Mouse (Mus musculus) hindbrain, postnatal 0 days (tissue): ENCODE results near the gene C1ql2. TPM values are rescaled to one million over a fixed set of nuclear protein-coding genes. Genes with fewer than 3 reads are reported as not detected.
A peak's percentile ranks its signal among the peaks of the same experiment; 100 is the strongest.

Source experiments
- ATAC-seq: fragments of 200-750 bp; cut with Nextera tagmentation; 2 replicates; pipeline ENCODE4 v1.8.0; 2017; ENCODE audit warnings: mild to moderate bottlenecking, moderate TSS enrichment, moderate library complexity
- DNase-seq: peaks from one replicate; pipeline ENCODE4 v3.0.0-alpha.2; 2015; ENCODE audit warnings: low spot score
- H3K27ac ChIP-seq: fragments of 300-500 bp; sonication (generic); 2 replicates; pipeline ENCODE4 v1.5.1; 2014; ENCODE audit warnings: mild to moderate bottlenecking
- H3K27me3 ChIP-seq: fragments of 300-500 bp; sonication (generic); 2 replicates; pipeline ENCODE4 v1.6.1; 2014; ENCODE audit warnings: low read length, mixed read lengths; ENCODE audit not compliant: insufficient read depth
- H3K36me3 ChIP-seq: fragments of 300-500 bp; sonication (generic); 2 replicates; pipeline ENCODE4 v1.6.1; 2014; ENCODE audit warnings: low read length, mixed read lengths; ENCODE audit not compliant: insufficient read depth
- H3K4me1 ChIP-seq: fragments of 300-500 bp; sonication (generic); 2 replicates; pipeline ENCODE4 v1.6.1; 2014; ENCODE audit warnings: antibody characterized with exemption, low read length, mixed read lengths; ENCODE audit not compliant: insufficient read depth
- H3K4me2 ChIP-seq: fragments of 300-500 bp; sonication (generic); 2 replicates; pipeline ENCODE4 v1.6.1; 2014; ENCODE audit warnings: low read depth, mild to moderate bottlenecking, low read length, moderate library complexity, mixed read lengths
- H3K4me3 ChIP-seq: fragments of 300-500 bp; sonication (generic); 2 replicates; pipeline ENCODE4 v1.5.1; 2014; ENCODE audit warnings: low read length
- H3K9ac ChIP-seq: fragments of 300-500 bp; sonication (generic); replicated peaks from 2 replicates; pipeline ENCODE4 v1.6.1; 2014; ENCODE audit warnings: mild to moderate bottlenecking, low read length, moderate library complexity, mixed read lengths
- H3K9me3 ChIP-seq: fragments of 300-500 bp; sonication (generic); 2 replicates; pipeline ENCODE4 v1.6.1; 2016; ENCODE audit warnings: low read length, mixed read lengths
- CTCF ChIP-seq: IDR thresholded peaks from 2 replicates; pipeline ENCODE4 v1.5.1; 2016; ENCODE audit warnings: antibody characterized with exemption, control low read depth, low read depth
- WGBS: fragments of 180-500 bp; shearing (Covaris S2); extraction: QIAGEN DNeasy Blood & Tissue Kit; methylation state at CpG from one replicate; pipeline ENCODE4 v1.1.7; 2014; 5-methylcytosine and 5-hydroxymethylcytosine counted together
- polyA plus RNA-seq: library from polyadenylated mRNA; unstranded; fragments of >200 nt; fragmentation: Nextera tagmentation; extraction: Ambion mirVana; gene quantifications from 2 replicates; pipeline ENCODE4 v1.2.1, GENCODE M21; 2015
- total RNA-seq: library from RNA; depleted of rRNA; stranded (reverse); fragments of >200 nt; gene quantifications from 2 replicates; pipeline ENCODE4 v1.2.3, GENCODE M21; 2014; rRNA removed

C1ql2 gene
- 10.6 and 13.5 TPM in 2 replicates for total RNA-seq
- 7.0 and 7.9 TPM in 2 replicates for polyA plus RNA-seq

DNA sequence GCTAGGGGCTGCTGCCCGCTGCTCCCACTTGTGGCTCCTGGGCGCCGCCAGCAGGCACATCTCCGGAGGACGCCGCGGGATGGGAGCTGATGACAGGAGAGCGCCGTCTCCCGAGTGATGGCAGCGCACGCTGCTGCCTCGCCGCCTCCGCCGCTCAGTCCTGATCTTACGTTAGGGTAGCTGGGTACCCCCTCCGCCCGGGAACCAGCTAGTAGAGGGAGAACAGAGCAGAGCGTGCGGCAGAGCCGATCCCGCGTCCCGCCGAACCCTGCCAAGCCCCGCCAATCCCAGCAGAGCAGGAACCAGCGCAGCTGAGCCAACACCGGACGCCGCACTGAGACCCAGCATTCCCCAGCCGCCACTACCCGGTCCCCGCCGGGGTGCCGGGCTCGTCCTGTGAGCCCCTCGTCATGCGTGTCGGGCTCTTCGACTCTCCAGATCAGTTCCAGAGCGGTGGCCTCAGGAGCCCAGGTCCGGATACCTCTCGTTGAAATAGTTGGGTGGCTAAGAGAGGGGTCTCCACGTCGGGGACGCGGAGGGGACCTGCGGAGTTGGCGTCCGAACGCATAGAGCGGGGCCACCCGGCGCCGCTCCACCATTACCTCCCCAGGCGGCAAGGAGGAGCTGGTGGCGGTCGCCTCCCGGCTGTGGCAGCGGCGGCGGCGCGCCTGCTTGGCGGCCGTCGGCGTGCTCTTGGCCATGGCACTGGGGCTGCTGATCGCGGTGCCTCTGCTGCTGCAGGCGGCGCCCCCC, at the start of gene C1ql2:
Gene C1ql2 (plus strand): TSS at position 164 of the 753 bp plus-strand sequence.
- DNase-seq (peak; percentile 50), ATAC-seq (peak; percentile 67)
- TF ChIP-seq CTCF: peak; percentile 34; the same call in 1 of the 2 replicates
- Histone ChIP-seq H3K4me1 (peaks cover 14% of the 10 kb centered on the region; the same call in 1 of the 2 replicates), H3K36me3 (no peaks in the 10 kb centered on the region), H3K27ac (no peak within 1 kb of the TSS), H3K4me2 (peak within 1 kb of the TSS; percentile 59), H3K9me3 (no peaks in the 10 kb centered on the region), H3K4me3 (peak within 1 kb of the TSS; percentile 37), H3K9ac (peak within 1 kb of the TSS; percentile 24), H3K27me3 (peaks cover 51% of the 10 kb centered on the region)
- 1% methylated on average over 60 of the region's 73 CpGs for WGBS

DNA sequence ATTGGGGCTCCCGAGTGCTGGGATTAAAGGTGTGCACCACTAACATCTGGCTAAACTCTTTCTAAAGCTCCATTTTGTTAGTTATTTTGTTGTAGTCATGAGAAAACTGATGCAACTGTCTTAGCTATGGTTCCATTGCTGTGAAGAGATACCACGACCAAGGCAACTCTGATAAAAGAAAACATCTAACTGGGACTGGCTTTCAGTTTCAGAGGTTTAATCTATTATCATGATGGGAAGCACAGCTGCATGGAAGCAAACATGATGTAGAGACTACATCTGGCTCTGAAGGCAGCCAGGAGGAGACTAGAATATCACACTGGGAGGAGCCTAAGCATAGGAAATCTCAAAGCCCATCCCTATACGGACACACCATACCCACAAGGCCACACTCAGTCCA, 48.7 kb upstream of the C1ql2 start:
- DNase-seq (no peak), ATAC-seq (no peak)
- H3K4me3 ChIP-seq: no peak overlapping the region
- peaks cover 4% of the 10 kb centered on the region; the same call in 1 of the 2 replicates for H3K9me3 ChIP-seq
- no peaks in the 10 kb centered on the region for H3K36me3 ChIP-seq
- no peak overlapping the region for H3K27ac ChIP-seq
- no peak overlapping the region for H3K4me2 ChIP-seq
- no peaks in the 10 kb centered on the region for H3K27me3 ChIP-seq
- no peak overlapping the region for H3K9ac ChIP-seq
- no peak for TF ChIP-seq CTCF
- H3K4me1 ChIP-seq: no peaks in the 10 kb centered on the region
- 89% methylated on average over 3 of the region's 3 CpGs for WGBS

DNA sequence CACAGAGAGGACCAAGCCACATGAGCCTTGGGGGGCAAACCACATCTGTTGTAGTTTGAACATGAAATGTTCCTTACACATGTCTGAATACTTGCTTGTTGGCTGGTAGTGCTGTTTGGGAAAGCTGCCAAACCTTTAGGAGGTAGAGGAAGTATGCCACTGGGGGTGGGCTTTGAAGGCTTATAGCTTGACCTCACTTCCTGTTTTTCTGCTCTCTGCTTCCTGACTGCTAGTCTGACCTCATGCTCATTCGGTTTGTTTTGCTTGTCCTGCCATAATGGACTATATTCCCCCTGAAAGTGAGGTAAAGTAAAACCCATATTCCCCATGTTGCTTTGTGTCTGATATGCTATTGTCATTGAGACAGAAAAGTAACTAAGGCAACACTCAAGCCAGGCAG, 46.6 kb upstream of the C1ql2 start:
- no peak for ATAC-seq
- no peaks in the 10 kb centered on the region for H3K27me3 ChIP-seq
- H3K4me2 ChIP-seq: no peak overlapping the region
- DNase-seq: no peak
- H3K4me1 ChIP-seq: no peaks in the 10 kb centered on the region
- no peak overlapping the region for H3K27ac ChIP-seq
- no peak overlapping the region for H3K4me3 ChIP-seq
- peaks cover 4% of the 10 kb centered on the region; the same call in 1 of the 2 replicates for H3K9me3 ChIP-seq
- no peak for TF ChIP-seq CTCF
- no peaks in the 10 kb centered on the region for H3K36me3 ChIP-seq
- WGBS: 83% methylated on average over 1 of the region's 1 CpGs
- no peak overlapping the region for H3K9ac ChIP-seq

DNA sequence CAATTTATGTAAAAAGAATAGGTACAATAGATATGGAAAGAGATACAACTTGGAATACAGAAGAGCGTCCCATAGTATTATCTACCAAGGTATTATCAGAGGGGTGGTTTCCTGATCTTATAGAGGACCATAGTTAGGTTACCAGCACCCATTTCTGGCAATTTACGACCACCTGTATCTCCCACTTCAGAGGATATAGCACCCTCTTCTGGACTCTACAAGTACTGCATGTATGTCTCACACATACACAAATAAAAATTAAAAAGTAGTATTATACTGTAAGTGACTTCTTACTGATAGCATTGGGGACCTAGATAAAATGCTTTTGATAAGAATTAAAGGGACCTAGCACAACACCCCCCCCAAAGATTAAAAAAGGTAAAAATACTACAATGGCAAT, 43.4 kb upstream of the C1ql2 start:
- Histone ChIP-seq H3K4me1 (no peaks in the 10 kb centered on the region), H3K4me3 (no peak overlapping the region), H3K9ac (no peak overlapping the region), H3K4me2 (no peak overlapping the region), H3K27ac (no peak overlapping the region), H3K9me3 (peaks cover 4% of the 10 kb centered on the region; the same call in 1 of the 2 replicates), H3K36me3 (no peaks in the 10 kb centered on the region), H3K27me3 (no peaks in the 10 kb centered on the region)
- DNase-seq (no peak), ATAC-seq (no peak)
- WGBS: 94% methylated on average over 2 of the region's 2 CpGs
- TF ChIP-seq CTCF: peak; percentile 15; the same call in 1 of the 2 replicates

DNA sequence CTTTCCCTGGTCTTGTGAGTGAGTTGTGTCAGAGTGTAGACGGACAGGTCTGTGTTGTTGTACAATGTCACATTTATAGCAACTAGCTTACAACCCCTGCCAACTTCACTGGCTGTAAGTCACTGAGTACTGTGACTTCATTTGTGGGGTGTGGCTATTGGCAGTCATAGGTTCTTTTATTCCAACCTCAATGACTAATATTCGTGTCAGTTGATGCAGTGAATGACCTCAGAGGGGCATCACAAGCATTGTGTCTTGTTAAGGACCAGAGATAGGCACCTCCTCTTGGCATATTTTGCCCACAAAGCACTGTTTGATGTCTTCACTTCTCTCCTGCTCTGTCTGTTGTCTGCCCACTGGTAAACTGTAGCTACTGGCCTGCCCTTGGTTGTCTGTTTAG, 34.6 kb upstream of the C1ql2 start:
- no peak for DNase-seq
- H3K4me1 ChIP-seq: no peaks in the 10 kb centered on the region
- no peaks in the 10 kb centered on the region for H3K27me3 ChIP-seq
- no peak for ATAC-seq
- 53% methylated on average over 2 of the region's 2 CpGs for WGBS
- H3K9me3 ChIP-seq: no peaks in the 10 kb centered on the region
- no peak overlapping the region for H3K9ac ChIP-seq
- H3K27ac ChIP-seq: no peak overlapping the region
- TF ChIP-seq CTCF: no peak
- H3K36me3 ChIP-seq: no peaks in the 10 kb centered on the region
- H3K4me2 ChIP-seq: no peak overlapping the region
- no peak overlapping the region for H3K4me3 ChIP-seq

DNA sequence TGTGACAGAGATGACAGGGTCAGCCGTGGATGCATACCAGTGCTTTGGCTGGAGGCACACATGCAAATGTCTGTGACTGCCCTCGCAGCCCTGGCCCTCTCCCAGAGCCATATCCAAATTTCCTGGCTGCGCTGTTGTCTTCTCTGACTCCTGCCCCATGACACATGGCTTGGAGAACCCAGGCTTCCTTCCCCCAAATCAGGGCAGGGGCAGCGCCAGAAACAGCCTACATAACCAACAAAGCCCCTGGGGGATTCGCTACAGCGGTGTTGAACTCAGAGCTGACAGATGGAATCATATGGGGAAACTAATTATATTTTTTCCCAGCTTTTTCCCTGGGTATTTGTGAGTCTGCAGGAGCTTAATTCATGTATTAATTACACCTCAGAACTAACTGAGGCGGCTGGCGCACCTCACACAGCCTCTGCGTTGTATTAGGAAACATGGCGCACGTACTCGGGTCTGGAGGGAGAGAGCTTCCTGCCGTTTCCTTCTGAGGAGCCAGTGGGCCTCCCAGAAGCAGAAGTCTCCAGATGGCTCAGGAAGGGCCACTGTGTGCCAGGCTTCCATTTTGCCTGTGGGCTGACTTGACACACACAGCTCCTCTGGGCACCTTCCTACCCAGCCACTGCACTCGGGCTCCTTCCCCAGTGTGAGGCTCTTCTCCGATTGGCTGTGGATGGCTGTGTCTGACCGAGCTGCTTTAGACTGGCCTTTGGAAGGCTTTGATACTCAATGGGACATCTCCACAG, 18.9 kb upstream of the C1ql2 start:
- TF ChIP-seq CTCF: no peak
- Histone ChIP-seq H3K4me2 (peak overlapping the region; percentile 27), H3K4me3 (no peak overlapping the region), H3K9ac (no peak overlapping the region), H3K36me3 (no peaks in the 10 kb centered on the region), H3K27me3 (no peaks in the 10 kb centered on the region), H3K27ac (peak overlapping the region; percentile 20; the same call in 1 of the 2 replicates), H3K4me1 (no peaks in the 10 kb centered on the region), H3K9me3 (no peaks in the 10 kb centered on the region)
- DNase-seq (peak; percentile 70), ATAC-seq (peak; percentile 57)
- 39% methylated on average over 16 of the region's 16 CpGs for WGBS
